Mouse (Mus musculus) neural tube, embryonic 15.5 days (tissue): ENCODE measurements at regions not wholly inside any gene's neighbourhood (a gene's known extent, or its start where the extent isn't known, plus 50 kb on each side); places are given as distances from the start of the nearest gene placed in this dataset.
A peak's percentile ranks its signal among the peaks of the same experiment; 100 is the strongest.

Source experiments
- ATAC-seq: fragments of 200-750 bp; cut with Nextera tagmentation; 2 replicates; pipeline ENCODE4 v1.8.0; 2017; ENCODE audit warnings: mild to moderate bottlenecking, moderate TSS enrichment, moderate library complexity; ENCODE audit not compliant: low FRiP score
- H3K27ac ChIP-seq: fragments of 300-500 bp; sonication (generic); replicated peaks from 2 replicates; pipeline ENCODE4 v1.5.1; 2015; ENCODE audit warnings: mild to moderate bottlenecking, inconsistent platforms
- H3K27me3 ChIP-seq: fragments of 300-500 bp; sonication (generic); replicated peaks from 2 replicates; pipeline ENCODE4 v1.6.1; 2015; ENCODE audit warnings: inconsistent platforms
- H3K36me3 ChIP-seq: fragments of 300-500 bp; sonication (generic); 2 replicates; pipeline ENCODE4 v1.6.1; 2015; ENCODE audit warnings: inconsistent platforms
- H3K4me1 ChIP-seq: fragments of 300-500 bp; sonication (generic); 2 replicates; pipeline ENCODE4 v1.6.1; 2015; ENCODE audit warnings: inconsistent platforms
- H3K4me2 ChIP-seq: fragments of 300-500 bp; sonication (generic); 2 replicates; pipeline ENCODE4 v1.6.1; 2015; ENCODE audit warnings: inconsistent platforms, mild to moderate bottlenecking, moderate library complexity
- H3K4me3 ChIP-seq: fragments of 300-500 bp; sonication (generic); replicated peaks from 2 replicates; pipeline ENCODE4 v1.5.1; 2015; ENCODE audit warnings: mild to moderate bottlenecking, inconsistent platforms
- H3K9ac ChIP-seq: fragments of 300-500 bp; sonication (generic); replicated peaks from 2 replicates; pipeline ENCODE4 v1.6.1; 2015; ENCODE audit warnings: mild to moderate bottlenecking, inconsistent platforms
- H3K9me3 ChIP-seq: fragments of 300-500 bp; sonication (generic); replicated peaks from 2 replicates; pipeline ENCODE4 v1.6.1; 2016; ENCODE audit warnings: inconsistent platforms
- WGBS: fragments of 180-500 bp; shearing (Covaris S2); methylation state at CpG from one replicate; pipeline ENCODE4 v1.1.7; 2015; ENCODE audit warnings: mixed read lengths; 5-methylcytosine and 5-hydroxymethylcytosine counted together

DNA sequence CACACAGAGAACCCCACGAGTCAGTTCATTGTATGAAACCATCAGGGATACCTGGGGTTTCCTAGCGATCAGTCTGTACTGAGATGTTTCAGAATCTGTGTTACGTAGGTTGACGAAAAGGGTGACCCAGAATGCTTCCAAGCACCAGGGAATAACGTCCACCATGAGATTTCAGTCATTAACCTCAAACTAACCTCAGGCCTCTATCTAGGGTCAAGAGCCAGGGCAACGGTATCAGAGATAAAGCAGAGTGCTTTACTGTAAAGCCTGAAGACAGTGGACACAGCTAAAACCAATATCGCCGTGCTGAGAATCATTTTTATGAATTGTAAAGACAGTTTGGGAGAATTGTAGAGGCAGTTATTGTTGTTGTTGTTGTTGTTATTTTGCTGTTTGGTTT lies 52.9 kb upstream of the Errfi1 start:
- no peak for ATAC-seq
- peaks cover 13% of the 10 kb centered on the region for H3K4me1 ChIP-seq
- H3K9ac ChIP-seq: no peak overlapping the region
- no peaks in the 10 kb centered on the region for H3K36me3 ChIP-seq
- no peak overlapping the region for H3K4me3 ChIP-seq
- no peaks in the 10 kb centered on the region for H3K9me3 ChIP-seq
- 86% methylated on average over 8 of the region's 8 CpGs for WGBS
- no peaks in the 10 kb centered on the region for H3K27me3 ChIP-seq
- H3K4me2 ChIP-seq: no peak overlapping the region
- H3K27ac ChIP-seq: no peak overlapping the region

DNA sequence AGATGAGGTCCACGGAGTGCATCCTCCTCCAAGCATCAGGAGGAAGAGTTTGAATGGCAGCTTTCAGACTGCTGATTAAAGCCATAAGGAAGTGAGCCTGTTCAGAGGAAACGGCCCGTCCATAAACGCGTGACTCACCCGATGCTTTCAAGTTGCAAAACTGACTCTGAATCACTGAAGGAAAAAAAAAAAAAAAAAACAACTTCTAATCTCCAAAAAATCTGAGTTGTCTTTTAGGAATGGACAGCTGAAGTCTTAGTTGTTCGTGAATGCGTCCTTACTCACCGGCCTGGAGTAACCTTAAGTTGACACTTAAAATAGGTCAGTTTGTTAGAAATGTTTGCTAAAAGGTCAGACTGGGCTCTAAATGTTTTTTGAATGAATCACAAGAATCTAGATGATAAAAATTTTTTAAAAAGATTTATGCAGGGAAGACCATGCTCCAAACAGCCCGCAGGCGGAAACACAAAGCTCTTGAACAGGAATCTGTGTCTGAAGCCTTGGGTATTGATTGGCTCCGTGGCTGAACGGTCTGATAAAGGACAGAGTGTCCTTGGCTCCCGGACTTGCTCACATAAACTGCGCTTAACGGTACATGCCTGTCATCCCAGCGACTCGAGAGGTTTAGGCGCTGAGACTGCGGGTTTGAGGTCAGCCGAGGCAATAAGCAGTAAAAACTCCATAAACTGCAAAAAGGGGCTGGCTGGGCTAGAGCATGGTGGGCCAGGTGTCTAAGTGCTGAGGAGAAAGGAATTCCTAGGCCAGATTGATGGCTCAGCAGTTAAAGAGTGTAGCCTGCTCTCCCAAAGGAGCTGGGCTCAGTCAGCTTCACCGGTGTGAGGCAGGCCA lies 53.9 kb upstream of the Errfi1 start:
- 31% methylated on average over 22 of the region's 22 CpGs for WGBS
- Histone ChIP-seq H3K9ac (no peak overlapping the region), H3K4me3 (no peak overlapping the region), H3K27ac (peak overlapping the region; percentile 23; the same call in 1 of the 2 replicates), H3K27me3 (no peaks in the 10 kb centered on the region), H3K4me1 (peaks cover 13% of the 10 kb centered on the region), H3K9me3 (no peaks in the 10 kb centered on the region), H3K4me2 (no peak overlapping the region), H3K36me3 (no peaks in the 10 kb centered on the region)
- no peak for ATAC-seq

DNA sequence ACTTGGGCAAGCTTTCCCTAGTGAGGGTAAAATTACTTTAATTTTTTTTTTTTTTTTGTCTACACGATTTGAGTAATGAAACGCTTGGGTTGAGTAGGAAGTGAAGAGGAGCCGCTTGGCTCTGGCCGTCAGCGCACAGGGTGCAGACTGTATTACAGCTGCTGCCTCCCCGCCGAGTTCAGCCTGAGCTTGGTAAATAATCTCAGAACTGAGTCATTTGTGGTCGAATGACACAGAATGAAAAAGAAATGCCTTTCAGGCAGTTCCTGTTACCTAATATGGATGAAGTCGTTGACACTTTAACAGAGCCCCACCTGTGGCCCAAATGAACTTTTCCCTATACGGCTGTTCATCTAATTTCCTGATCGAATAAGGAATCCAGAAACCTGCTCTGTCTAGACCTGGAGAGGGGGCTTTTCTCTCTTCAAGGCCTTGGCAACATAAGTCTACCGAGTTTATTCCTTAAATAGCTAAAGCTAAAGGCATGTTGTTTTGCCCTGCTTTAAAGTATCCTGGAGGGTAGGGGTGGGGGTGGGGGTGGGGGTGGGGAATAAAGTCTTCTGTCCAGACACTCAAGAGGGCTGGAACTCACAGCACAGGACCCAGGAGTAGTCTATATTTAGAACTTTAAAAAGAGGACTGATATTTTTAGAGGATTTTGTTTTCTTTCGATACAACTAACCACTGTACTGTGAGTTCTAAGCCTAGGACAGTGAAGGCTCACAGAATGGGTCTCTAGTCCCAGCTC lies 54.8 kb upstream of the Errfi1 start:
- 44% methylated on average over 13 of the region's 13 CpGs for WGBS
- Histone ChIP-seq H3K27me3 (no peaks in the 10 kb centered on the region), H3K4me1 (peaks cover 21% of the 10 kb centered on the region), H3K9ac (no peak overlapping the region), H3K27ac (0 out of 2 replicates have a peak overlapping the region, but pooled peaks have one; percentile 15), H3K36me3 (no peaks in the 10 kb centered on the region), H3K4me2 (no peak overlapping the region), H3K4me3 (no peak overlapping the region), H3K9me3 (no peaks in the 10 kb centered on the region)
- no peak for ATAC-seq

DNA sequence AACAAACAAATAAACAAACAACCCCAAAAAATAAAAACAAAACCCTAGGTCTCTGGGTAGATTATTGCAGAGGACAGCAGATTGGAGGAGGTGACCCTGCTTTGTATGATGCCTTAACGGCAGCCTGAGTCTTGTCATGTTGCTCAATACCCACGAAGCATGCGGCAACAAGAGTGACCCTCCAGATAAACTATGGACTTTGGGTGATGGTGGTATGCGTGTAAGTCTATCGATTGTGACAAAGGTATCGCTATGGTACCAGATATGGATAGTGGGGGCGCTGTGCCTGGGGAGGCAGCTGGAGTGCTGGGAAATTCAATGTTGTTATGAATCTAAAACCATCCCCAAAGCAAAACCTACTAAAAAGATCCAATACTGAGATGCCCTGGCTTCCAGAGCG lies 55.4 kb upstream of the Errfi1 start:
- H3K36me3 ChIP-seq: no peaks in the 10 kb centered on the region
- H3K4me3 ChIP-seq: no peak overlapping the region
- ATAC-seq: no peak
- peaks cover 21% of the 10 kb centered on the region for H3K4me1 ChIP-seq
- H3K9ac ChIP-seq: no peak overlapping the region
- H3K4me2 ChIP-seq: no peak overlapping the region
- no peaks in the 10 kb centered on the region for H3K9me3 ChIP-seq
- 94% methylated on average over 8 of the region's 8 CpGs for whole genome bisulfite sequencing
- no peaks in the 10 kb centered on the region for H3K27me3 ChIP-seq
- H3K27ac ChIP-seq: no peak overlapping the region

DNA sequence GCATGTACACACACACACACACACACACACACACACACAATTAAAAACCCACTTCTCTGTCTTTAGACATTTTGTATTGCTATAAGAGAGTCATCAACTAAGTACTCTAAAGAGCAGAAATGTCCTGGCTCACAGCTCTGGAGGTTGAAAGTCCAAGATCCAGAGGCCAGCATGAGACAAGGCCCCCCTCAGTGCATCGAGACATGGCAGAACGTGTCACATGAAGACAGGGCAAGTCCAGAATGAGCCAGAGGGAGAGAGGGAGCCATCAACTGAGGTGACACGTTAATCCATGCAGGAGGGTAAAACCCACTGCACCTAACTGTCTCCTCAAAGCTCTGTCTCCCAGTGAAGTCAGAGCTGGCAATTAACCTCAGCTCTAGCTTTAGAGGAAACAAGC lies 56.7 kb upstream of the Errfi1 start:
- Histone ChIP-seq H3K4me1 (peaks cover 21% of the 10 kb centered on the region), H3K4me2 (no peak overlapping the region), H3K27ac (no peak overlapping the region), H3K9ac (no peak overlapping the region), H3K27me3 (no peaks in the 10 kb centered on the region), H3K36me3 (no peaks in the 10 kb centered on the region), H3K4me3 (no peak overlapping the region), H3K9me3 (no peaks in the 10 kb centered on the region)
- no peak for ATAC-seq
- 88% methylated on average over 3 of the region's 3 CpGs for WGBS

DNA sequence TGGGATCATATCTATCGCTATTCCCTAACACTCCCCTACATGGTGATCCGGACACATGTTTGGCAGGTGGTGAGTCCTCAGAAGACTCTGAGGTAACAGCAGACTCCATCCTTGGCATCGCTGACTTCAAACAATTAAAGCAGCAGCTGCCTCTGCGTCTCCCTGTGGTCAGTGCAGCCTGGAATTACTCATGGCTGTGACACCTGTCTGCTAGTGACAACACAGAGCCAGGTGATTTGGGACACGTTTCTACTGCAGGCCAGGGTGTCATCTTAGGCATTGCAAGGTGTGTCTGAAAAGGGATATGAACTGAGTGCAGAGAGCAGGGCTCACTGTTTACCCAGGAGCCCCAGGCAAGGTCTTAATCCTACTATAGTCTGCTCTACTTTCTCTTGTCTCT lies 58.8 kb upstream of the Errfi1 start:
- Histone ChIP-seq H3K36me3 (no peaks in the 10 kb centered on the region), H3K27me3 (no peaks in the 10 kb centered on the region), H3K4me3 (no peak overlapping the region), H3K9ac (no peak overlapping the region), H3K27ac (peak overlapping the region; percentile 38), H3K4me1 (peaks cover 17% of the 10 kb centered on the region), H3K9me3 (no peaks in the 10 kb centered on the region), H3K4me2 (no peak overlapping the region)
- no peak for ATAC-seq
- WGBS: 51% methylated on average over 5 of the region's 5 CpGs

DNA sequence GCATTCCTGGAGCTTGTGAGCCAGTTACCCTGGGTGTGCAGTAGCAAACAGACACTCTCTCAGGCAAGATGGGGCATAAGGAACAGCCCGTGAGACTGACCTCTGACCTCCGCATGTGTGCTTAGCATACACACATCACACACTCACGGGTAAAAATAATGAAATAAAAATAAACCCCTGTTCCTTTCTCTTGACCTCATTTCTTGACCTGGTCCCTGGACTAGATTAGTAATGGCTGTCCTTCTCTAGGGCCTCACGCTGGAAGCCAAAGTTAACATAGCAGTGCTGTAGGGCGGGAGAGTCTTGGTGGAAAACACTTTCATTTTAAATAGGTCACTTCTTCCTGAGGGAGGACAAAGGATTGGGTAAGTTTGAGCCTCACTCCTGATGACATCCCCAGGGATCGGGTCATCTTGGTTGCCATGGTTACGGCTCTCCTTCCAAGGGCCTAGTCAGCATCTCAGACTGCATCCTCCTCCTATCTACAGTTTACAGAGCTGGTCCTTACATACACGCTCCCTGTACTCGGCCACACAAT lies 59.4 kb upstream of the Errfi1 start:
- Histone ChIP-seq H3K9ac (no peak overlapping the region), H3K27ac (peak overlapping the region; percentile 38; the same call in 1 of the 2 replicates), H3K4me1 (peaks cover 16% of the 10 kb centered on the region), H3K9me3 (no peaks in the 10 kb centered on the region), H3K36me3 (no peaks in the 10 kb centered on the region), H3K27me3 (no peaks in the 10 kb centered on the region), H3K4me2 (no peak overlapping the region), H3K4me3 (no peak overlapping the region)
- 37% methylated on average over 9 of the region's 9 CpGs for WGBS
- 0 out of 2 replicates have a peak, but pooled peaks have one; percentile 53 for ATAC-seq

DNA sequence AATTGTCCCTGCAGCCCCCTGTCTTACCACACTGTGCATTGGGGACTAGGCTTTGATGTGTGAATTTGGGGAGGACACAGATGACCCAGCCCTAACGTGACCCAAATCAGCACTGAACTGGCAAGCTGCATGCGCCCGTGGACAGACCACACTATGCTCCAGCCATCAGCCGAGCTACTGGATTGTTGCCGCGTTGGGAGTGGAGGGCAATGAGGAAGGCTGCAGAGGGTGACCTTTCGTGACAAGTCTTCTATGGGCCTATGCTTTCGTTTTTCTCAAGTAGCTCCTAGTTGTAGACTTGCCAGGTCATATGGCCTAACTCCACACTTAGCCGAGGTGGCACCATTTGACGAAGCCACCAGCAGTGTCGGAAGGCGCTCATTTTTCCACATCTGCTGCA lies 60.6 kb upstream of the Errfi1 start:
- H3K4me2 ChIP-seq: no peak overlapping the region
- no peaks in the 10 kb centered on the region for H3K36me3 ChIP-seq
- no peak for ATAC-seq
- no peaks in the 10 kb centered on the region for H3K9me3 ChIP-seq
- no peaks in the 10 kb centered on the region for H3K27me3 ChIP-seq
- H3K27ac ChIP-seq: no peak overlapping the region
- no peak overlapping the region for H3K9ac ChIP-seq
- H3K4me3 ChIP-seq: no peak overlapping the region
- peaks cover 11% of the 10 kb centered on the region for H3K4me1 ChIP-seq
- WGBS: 84% methylated on average over 12 of the region's 12 CpGs

DNA sequence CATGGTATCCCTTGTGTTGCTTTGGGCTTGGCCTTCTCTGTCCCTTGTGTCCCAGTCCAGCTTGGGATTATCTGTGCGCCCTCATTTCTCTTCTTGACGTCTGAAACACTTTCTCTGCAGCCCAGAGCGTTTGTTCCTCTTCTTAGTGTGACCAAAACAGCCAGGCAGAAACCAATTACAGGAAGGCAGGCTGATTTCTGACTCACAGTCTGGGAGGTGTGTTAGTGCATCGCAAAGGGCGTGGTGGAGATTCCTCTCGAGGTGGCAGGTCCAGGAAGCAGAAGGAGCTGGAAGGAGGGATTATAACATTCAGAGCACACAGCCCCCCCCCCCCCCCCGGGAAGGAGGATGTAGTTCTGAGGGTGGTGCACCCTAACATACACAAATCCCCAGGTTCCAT lies 64.6 kb upstream of the Errfi1 start:
- 64% methylated on average over 7 of the region's 7 CpGs for WGBS
- Histone ChIP-seq H3K27ac (no peak overlapping the region), H3K9me3 (no peaks in the 10 kb centered on the region), H3K4me2 (no peak overlapping the region), H3K4me3 (no peak overlapping the region), H3K36me3 (no peaks in the 10 kb centered on the region), H3K27me3 (no peaks in the 10 kb centered on the region), H3K4me1 (peaks cover 10% of the 10 kb centered on the region), H3K9ac (no peak overlapping the region)
- no peak for ATAC-seq

DNA sequence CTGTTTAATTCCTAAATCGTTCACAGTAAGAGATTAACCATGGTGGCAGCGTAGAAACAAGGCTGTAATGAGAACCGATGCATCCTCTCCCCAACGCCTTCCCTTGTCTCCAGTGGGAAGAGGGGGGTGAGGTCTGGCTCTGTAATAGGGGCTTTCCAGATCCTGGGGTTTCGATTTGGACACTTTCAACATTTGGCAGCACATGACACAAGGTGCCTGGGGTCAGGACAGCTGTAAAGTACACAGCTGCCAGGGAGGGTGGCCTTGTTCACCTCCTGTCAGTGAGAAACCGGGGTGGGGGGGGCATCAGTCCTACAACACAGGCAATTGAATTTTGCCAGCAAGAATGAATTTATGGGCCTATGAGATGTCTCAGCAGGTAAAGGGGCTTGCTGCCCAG lies 66.6 kb upstream of the Errfi1 start:
- no peak overlapping the region for H3K4me2 ChIP-seq
- no peak overlapping the region for H3K4me3 ChIP-seq
- no peaks in the 10 kb centered on the region for H3K9me3 ChIP-seq
- no peaks in the 10 kb centered on the region for H3K27me3 ChIP-seq
- 58% methylated on average over 6 of the region's 6 CpGs for WGBS
- H3K27ac ChIP-seq: no peak overlapping the region
- H3K36me3 ChIP-seq: no peaks in the 10 kb centered on the region
- H3K9ac ChIP-seq: no peak overlapping the region
- peaks cover 7% of the 10 kb centered on the region; the same call in 1 of the 2 replicates for H3K4me1 ChIP-seq
- no peak for ATAC-seq

DNA sequence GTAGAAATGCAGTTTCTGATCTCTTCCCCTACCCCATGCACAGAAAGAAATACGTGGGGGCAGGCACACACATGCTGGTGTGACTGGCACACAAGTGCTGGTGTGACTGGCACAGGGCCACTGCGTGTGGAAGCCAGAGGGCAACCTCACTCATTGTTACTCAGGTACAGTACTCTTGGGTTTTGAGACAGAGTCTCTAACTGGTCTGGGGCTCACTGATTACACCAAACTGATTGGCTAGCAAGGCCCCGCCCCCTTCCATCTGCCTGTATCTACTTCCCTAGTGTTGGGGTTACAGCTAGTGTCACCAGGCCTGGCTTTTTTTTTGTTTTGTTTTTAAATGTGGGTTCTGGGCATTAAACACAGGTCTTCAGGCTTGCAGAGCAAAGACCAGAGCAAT lies 67.1 kb upstream of the Errfi1 start:
- no peak overlapping the region for H3K27ac ChIP-seq
- no peaks in the 10 kb centered on the region for H3K27me3 ChIP-seq
- no peak overlapping the region for H3K4me3 ChIP-seq
- H3K4me2 ChIP-seq: no peak overlapping the region
- peaks cover 7% of the 10 kb centered on the region; the same call in 1 of the 2 replicates for H3K4me1 ChIP-seq
- no peaks in the 10 kb centered on the region for H3K36me3 ChIP-seq
- 81% methylated on average over 3 of the region's 3 CpGs for WGBS
- no peak overlapping the region for H3K9ac ChIP-seq
- ATAC-seq: no peak
- H3K9me3 ChIP-seq: no peaks in the 10 kb centered on the region
